Mouse (Mus musculus) cerebellum, postnatal 25 days (tissue): Measurements from ENCODE around the gene Jam3.

Experiments used
- DNase-seq, 2 experiments: peaks; one replicate each; pipeline ENCODE4 v3.0.0; 2021; ENCODE audit warnings: mixed read lengths in 2 of 2

The Jam3 gene

GRCm38 (mm10) chr9:27154763-27155530 lies at the start of gene Jam3:
Gene Jam3 (minus strand): TSS chr9:27155421.
- peak; percentile 92 to 96 for DNase-seq

GRCm38 (mm10) chr9:27204201-27204600 lies 49.0 kb upstream of the Jam3 start:
- no peak for DNase-seq

- DNase-seq, result no peak
Observed at GRCm38 (mm10) chr9:27203134-27203533, 47.9 kb upstream of the Jam3 start.

- DNase-seq, result peak; percentile 47 to 49
Observed at GRCm38 (mm10) chr9:27201472-27202219, 46.4 kb upstream of the Jam3 start.

- DNase-seq, result peak; percentile 83 to 85
Observed at GRCm38 (mm10) chr9:27193592-27194080, 38.4 kb upstream of the Jam3 start.

- peak; percentile 46 to 54 for DNase-seq
Observed at GRCm38 (mm10) chr9:27192761-27193591, 37.8 kb upstream of the Jam3 start.

GRCm38 (mm10) chr9:27192001-27192760 lies 37.0 kb upstream of the Jam3 start:
- DNase-seq, result peak; percentile 96

- DNase-seq, result peak; percentile 83
Observed at GRCm38 (mm10) chr9:27191501-27191981, 36.3 kb upstream of the Jam3 start.

GRCm38 (mm10) chr9:27190461-27190860 lies 35.2 kb upstream of the Jam3 start:
- DNase-seq, result no peak

GRCm38 (mm10) chr9:27189306-27189705 lies 34.1 kb upstream of the Jam3 start:
- peak; percentile 31 to 58 for DNase-seq

- DNase-seq, result no peak
Observed at GRCm38 (mm10) chr9:27188677-27189241, 33.5 kb upstream of the Jam3 start.

GRCm38 (mm10) chr9:27185820-27186219 lies 30.6 kb upstream of the Jam3 start:
- DNase-seq, result no peak

- no peak for DNase-seq
Observed at GRCm38 (mm10) chr9:27182087-27182486, 26.9 kb upstream of the Jam3 start.

- DNase-seq, result peak; percentile 48 to 69
Observed at GRCm38 (mm10) chr9:27180492-27180891, 25.3 kb upstream of the Jam3 start.

- DNase-seq, result no peak
Observed at GRCm38 (mm10) chr9:27178935-27179334, 23.7 kb upstream of the Jam3 start.

GRCm38 (mm10) chr9:27176154-27176553 lies 20.9 kb upstream of the Jam3 start:
- DNase-seq, result peak; percentile 65 to 78

GRCm38 (mm10) chr9:27175682-27176081 lies 20.5 kb upstream of the Jam3 start:
- no peak for DNase-seq

- DNase-seq, result no peak
Observed at GRCm38 (mm10) chr9:27175241-27175640, 20.0 kb upstream of the Jam3 start.

- DNase-seq, result peak; percentile 50 to 67
Observed at GRCm38 (mm10) chr9:27174079-27174478, 18.9 kb upstream of the Jam3 start.

GRCm38 (mm10) chr9:27173646-27174045 lies 18.4 kb upstream of the Jam3 start:
- no peak for DNase-seq

- DNase-seq, result no peak
Observed at GRCm38 (mm10) chr9:27172839-27173238, 17.6 kb upstream of the Jam3 start.

GRCm38 (mm10) chr9:27170726-27171125 lies 15.5 kb upstream of the Jam3 start:
- no peak for DNase-seq
